Mouse (Mus musculus) large intestine, adult 2 months (tissue): Measurements from ENCODE around the gene Aplp1. TPM values are rescaled to one million over a fixed set of nuclear protein-coding genes. Genes with fewer than 3 reads are reported as not detected.
"Not testable (repeated sequence)": the region's sequence is repeated elsewhere in the genome, so short reads cannot be mapped to it uniquely, and the experiment has no call there.

Experiments used
- DNase-seq: peaks from one replicate; pipeline ENCODE4 v3.0.0-alpha.2; 2012; ENCODE audit warnings: low read depth, low spot score
- WGBS: fragments of 180-500 bp; shearing (Covaris S2); methylation state at CpG from one replicate; pipeline ENCODE4 v1.1.7; 2018; 5-methylcytosine and 5-hydroxymethylcytosine counted together
- polyA plus RNA-seq: library from polyadenylated mRNA; depleted of rRNA; stranded (reverse); fragments of >200 nt; gene quantifications from 2 replicates; pipeline ENCODE4 v1.2.3, GENCODE M21; 2012; rRNA removed

The Aplp1 gene
- 54.6 and 86.3 TPM in 2 replicates for polyA plus RNA-seq

- DNase-seq = no peak
- 2% methylated on average over 71 of the region's 72 CpGs for WGBS
Measured at GRCm38 (mm10) chr7:30444971-30445751, at the start of gene Aplp1. Gene Aplp1, minus strand, starts transcription at chr7:30445535.

- 35% methylated on average over 11 of the region's 11 CpGs for WGBS
- no peak for DNase-seq
Measured at GRCm38 (mm10) chr7:30493401-30493931, 48.1 kb upstream of the Aplp1 start, which contains the start of gene Prodh2. Gene Prodh2, plus strand, starts transcription at chr7:30493622.

GRCm38 (mm10) chr7:30492765-30493164, 47.4 kb upstream of the Aplp1 start:
- 6% methylated on average over 4 of the region's 4 CpGs for WGBS
- peak; percentile 25 for DNase-seq

- WGBS = 18% methylated on average over 6 of the region's 6 CpGs
Measured at GRCm38 (mm10) chr7:30490957-30491307, 45.6 kb upstream of the Aplp1 start.

GRCm38 (mm10) chr7:30490251-30490956, 45.1 kb upstream of the Aplp1 start:
- 32% methylated on average over 16 of the region's 16 CpGs for WGBS
- peak; percentile 18 for DNase-seq

More at GRCm38 (mm10) chr7:30490957-30491307, 45.6 kb upstream of the Aplp1 start:
- DNase-seq = no peak

GRCm38 (mm10) chr7:30484250-30484649, 38.9 kb upstream of the Aplp1 start:
- no peak for DNase-seq
- 15% methylated on average over 8 of the region's 8 CpGs for WGBS

GRCm38 (mm10) chr7:30477415-30478381, 32.4 kb upstream of the Aplp1 start:
- DNase-seq = no peak
- WGBS = 10% methylated on average over 28 of the region's 32 CpGs

GRCm38 (mm10) chr7:30476136-30476535, 30.8 kb upstream of the Aplp1 start:
- DNase-seq = not testable (repeated sequence)
- 73% methylated on average over 7 of the region's 7 CpGs for WGBS

- 28% methylated on average over 4 of the region's 4 CpGs for WGBS
- no peak for DNase-seq
Measured at GRCm38 (mm10) chr7:30474999-30475398, 29.7 kb upstream of the Aplp1 start.

GRCm38 (mm10) chr7:30472411-30472810, 27.1 kb upstream of the Aplp1 start:
- 43% methylated on average over 5 of the region's 5 CpGs for WGBS
- no peak for DNase-seq

GRCm38 (mm10) chr7:30464816-30465300, 19.5 kb upstream of the Aplp1 start:
- no peak for DNase-seq
- 13% methylated on average over 6 of the region's 6 CpGs for WGBS

GRCm38 (mm10) chr7:30463996-30464395, 18.7 kb upstream of the Aplp1 start:
- 15% methylated on average over 4 of the region's 4 CpGs for WGBS
- DNase-seq = no peak

GRCm38 (mm10) chr7:30463568-30463967, 18.2 kb upstream of the Aplp1 start:
- WGBS = 40% methylated on average over 7 of the region's 7 CpGs
- DNase-seq = no peak

GRCm38 (mm10) chr7:30459484-30459883, 14.1 kb upstream of the Aplp1 start:
- no peak for DNase-seq
- WGBS = 36% methylated on average over 6 of the region's 6 CpGs

GRCm38 (mm10) chr7:30457629-30458330, 12.4 kb upstream of the Aplp1 start, which contains the start of the genes Kirrel2 and Nphs1:
Gene Kirrel2, minus strand, starts transcription at chr7:30457690.
Gene Nphs1, plus strand, starts transcription at chr7:30458315.
- no peak for DNase-seq
- WGBS = 4% methylated on average over 15 of the region's 16 CpGs

GRCm38 (mm10) chr7:30456911-30457628, 11.7 kb upstream of the Aplp1 start:
- WGBS = 2% methylated on average over 31 of the region's 31 CpGs
- no peak for DNase-seq

GRCm38 (mm10) chr7:30456487-30456886, 11.2 kb upstream of the Aplp1 start:
- WGBS = 6% methylated on average over 9 of the region's 9 CpGs
- no peak for DNase-seq

- WGBS = 6% methylated on average over 6 of the region's 6 CpGs
- no peak for DNase-seq
Measured at GRCm38 (mm10) chr7:30454259-30454658, 8.9 kb upstream of the Aplp1 start.
